Mouse (Mus musculus) kidney, postnatal 14 days (tissue): ENCODE measurements around the gene Lag3.
A peak's percentile ranks its signal among the peaks of the same experiment; 100 is the strongest.

Experiments
- DNase-seq: peaks from one replicate; pipeline ENCODE4 v3.0.0; 2022; ENCODE audit warnings: mixed read lengths

Lag3 gene

GRCm38 (mm10) chr6:124911533-124912218 lies at the start of gene Lag3:
Lag3 (minus strand) TSS chr6:124911705.
- DNase-seq, result no peak

- DNase-seq, result no peak
Measured at GRCm38 (mm10) chr6:124961021-124961420, 49.5 kb upstream of the Lag3 start.

GRCm38 (mm10) chr6:124959960-124960359 lies 48.5 kb upstream of the Lag3 start:
- no peak for DNase-seq

GRCm38 (mm10) chr6:124958127-124958526 lies 46.6 kb upstream of the Lag3 start:
- no peak for DNase-seq

GRCm38 (mm10) chr6:124955212-124955611 lies 43.7 kb upstream of the Lag3 start:
- no peak for DNase-seq

GRCm38 (mm10) chr6:124953991-124954715 lies 42.6 kb upstream of the Lag3 start:
- no peak for DNase-seq

- no peak for DNase-seq
Measured at GRCm38 (mm10) chr6:124943526-124943925, 32.0 kb upstream of the Lag3 start.

- no peak for DNase-seq
Measured at GRCm38 (mm10) chr6:124941679-124942078, 30.2 kb upstream of the Lag3 start.

- no peak for DNase-seq
Measured at GRCm38 (mm10) chr6:124938554-124938953, 27.0 kb upstream of the Lag3 start.

- no peak for DNase-seq
Measured at GRCm38 (mm10) chr6:124937493-124937892, 26.0 kb upstream of the Lag3 start.

- no peak for DNase-seq
Measured at GRCm38 (mm10) chr6:124936681-124937080, 25.2 kb upstream of the Lag3 start.

GRCm38 (mm10) chr6:124934670-124935069 lies 23.2 kb upstream of the Lag3 start:
- DNase-seq, result no peak

GRCm38 (mm10) chr6:124933127-124933526 lies 21.6 kb upstream of the Lag3 start:
- DNase-seq, result no peak

GRCm38 (mm10) chr6:124932314-124932695 lies 20.8 kb upstream of the Lag3 start:
- no peak for DNase-seq

- DNase-seq, result peak; percentile 60
Measured at GRCm38 (mm10) chr6:124931525-124932313, 20.2 kb upstream of the Lag3 start.

GRCm38 (mm10) chr6:124930754-124931524 lies 19.4 kb upstream of the Lag3 start, which contains the start of gene Mlf2:
Mlf2 (plus strand) TSS chr6:124931386.
- peak; percentile 99 for DNase-seq

GRCm38 (mm10) chr6:124930231-124930630 lies 18.7 kb upstream of the Lag3 start:
- DNase-seq, result peak; percentile 62

GRCm38 (mm10) chr6:124925941-124926340 lies 14.4 kb upstream of the Lag3 start:
- DNase-seq, result peak; percentile 63

GRCm38 (mm10) chr6:124925173-124925793 lies 13.8 kb upstream of the Lag3 start:
- peak; percentile 58 for DNase-seq

GRCm38 (mm10) chr6:124921539-124921938 lies 10.0 kb upstream of the Lag3 start:
- no peak for DNase-seq

- no peak for DNase-seq
Measured at GRCm38 (mm10) chr6:124920318-124921085, 9.0 kb upstream of the Lag3 start.
